Mouse (Mus musculus): ENCODE measurements around the gene Fth1.
A peak's percentile ranks its signal among the peaks of the same experiment; 100 is the strongest.

Gene Fth1

DNA sequence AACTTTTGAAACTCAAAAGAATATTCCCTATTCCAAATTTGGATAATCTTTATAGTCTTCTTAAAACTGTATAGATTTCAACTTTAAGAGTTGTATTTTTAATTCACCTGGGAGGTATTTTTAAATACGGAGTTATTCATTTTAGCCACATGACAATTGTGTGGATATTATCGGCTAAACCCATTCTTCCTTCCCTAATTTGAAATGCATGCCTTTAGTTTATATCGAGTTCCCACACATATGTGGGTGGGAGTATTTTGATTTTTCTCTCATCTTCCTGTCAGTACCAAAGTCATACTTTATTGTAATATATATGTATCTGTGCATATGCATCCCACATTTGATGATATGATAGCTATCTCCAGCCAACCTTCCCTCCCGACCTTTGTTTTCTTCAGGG lies at the start of gene Fth1:
Fth1 (plus strand) TSS at position 341 of the 400 bp plus-strand sequence.
- no peak for DNase-seq

DNA sequence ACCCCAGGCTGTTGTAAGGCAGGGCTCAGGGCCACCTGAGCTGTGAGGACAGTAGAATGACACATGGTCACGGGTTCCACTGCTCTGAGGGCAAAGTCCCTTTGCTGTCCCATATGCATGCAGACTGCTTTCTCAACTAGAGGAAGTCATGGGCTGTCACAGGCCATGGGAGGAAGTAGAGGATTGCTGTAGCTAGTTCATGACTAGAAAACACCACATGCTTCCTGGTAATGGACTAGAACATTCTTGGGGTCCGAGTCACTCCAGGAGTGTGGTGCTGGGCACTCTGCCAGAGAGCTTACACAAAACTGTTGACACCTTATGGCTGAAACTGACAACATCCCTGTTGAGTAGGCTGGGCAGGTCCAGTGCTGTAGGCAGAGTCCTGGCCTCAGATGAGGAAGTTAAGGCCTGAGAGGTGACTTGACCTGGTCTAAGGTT lies 49.2 kb upstream of the Fth1 start:
- DNase-seq: peak; percentile 66

DNA sequence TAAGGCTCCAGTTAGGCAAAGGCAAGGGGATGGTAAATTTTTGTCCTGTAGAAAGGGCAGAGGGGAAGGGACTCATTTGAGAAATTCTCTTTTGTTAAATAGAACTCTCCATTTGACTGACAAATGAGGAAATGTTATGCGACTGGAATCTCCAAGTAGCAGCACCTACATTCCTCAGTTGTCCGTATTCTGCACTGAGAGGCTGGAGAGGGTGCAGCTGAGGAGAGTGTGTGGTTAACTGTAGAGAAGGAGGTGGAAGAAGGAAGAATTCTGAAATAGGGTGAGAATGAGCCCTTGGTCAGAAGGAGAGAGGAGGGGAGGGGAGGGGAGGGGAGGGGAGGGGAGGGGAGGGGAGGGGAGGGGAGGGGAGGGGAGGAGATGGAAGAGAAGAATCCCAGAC lies 46.5 kb upstream of the Fth1 start:
- DNase-seq: no peak

DNA sequence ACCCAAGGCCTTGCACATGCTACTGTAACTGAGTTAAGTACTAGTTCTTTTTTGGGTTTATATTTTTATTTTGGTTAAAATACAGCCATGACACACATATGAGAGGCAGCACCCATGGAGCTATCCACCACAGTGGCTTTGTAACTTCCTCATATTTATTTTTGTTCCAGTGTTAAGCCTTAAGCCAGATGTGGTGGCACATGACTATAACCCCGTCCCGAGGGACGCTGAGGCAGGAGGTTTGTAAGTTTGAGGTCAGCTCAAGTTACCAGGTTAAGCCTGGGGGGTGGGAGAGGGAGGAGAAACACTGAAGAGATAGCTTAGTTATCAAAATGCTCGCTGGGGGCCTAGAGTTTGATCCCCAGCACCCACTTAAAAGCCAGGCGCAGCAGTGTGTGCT lies 43.8 kb upstream of the Fth1 start:
- peak; percentile 50 for DNase-seq

DNA sequence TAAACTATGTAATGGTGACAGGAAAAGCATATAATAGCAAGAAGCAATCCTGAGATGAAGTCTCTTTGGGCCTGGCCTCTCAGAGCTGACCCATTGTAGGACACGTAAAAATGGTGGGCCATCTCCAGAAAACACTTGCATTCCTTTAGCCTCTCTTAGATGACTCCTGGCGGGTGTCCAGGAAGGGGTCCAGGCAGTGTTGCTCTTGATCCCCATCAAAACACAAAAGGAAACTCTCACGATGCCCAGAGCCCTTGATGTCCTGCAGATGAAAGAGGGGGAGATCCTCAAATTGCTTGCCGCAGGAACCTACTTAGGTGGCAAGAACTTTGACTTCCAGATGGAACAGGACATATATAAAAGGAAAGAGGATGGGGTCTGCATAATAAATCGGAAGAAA lies 43.0 kb upstream of the Fth1 start:
- no peak for DNase-seq

DNA sequence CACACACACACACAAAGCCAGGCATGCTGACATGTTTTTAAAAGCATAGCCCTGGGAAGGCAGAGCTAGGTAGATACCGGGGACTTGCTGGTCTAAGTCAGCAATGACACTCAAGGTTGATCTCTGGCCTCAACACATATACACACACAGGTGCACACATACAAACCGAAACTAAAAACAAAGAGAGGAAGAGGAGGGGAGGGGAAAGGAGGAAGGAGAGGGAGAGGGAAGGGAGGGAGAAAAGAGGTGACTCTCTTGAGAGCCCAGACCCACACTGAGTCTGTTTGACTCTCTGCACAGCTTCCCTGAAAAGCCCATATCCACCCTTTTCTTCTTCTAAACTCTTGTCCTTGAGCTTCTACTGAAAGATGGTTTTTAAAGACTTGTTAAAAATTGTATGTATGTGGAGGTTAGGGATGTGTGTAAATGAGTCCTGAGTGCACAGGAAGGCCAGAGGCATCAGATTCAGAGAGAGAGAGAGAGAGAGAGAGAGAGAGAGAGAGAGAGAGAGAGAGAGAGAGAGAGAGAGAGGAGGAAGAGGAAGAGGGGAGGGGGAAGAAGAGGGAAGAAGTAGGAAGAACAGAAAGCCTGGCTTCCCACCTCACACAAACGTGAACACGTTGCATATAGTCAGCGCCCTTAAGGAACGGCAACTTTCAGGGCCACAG lies 42.1 kb upstream of the Fth1 start:
- no peak for DNase-seq

DNA sequence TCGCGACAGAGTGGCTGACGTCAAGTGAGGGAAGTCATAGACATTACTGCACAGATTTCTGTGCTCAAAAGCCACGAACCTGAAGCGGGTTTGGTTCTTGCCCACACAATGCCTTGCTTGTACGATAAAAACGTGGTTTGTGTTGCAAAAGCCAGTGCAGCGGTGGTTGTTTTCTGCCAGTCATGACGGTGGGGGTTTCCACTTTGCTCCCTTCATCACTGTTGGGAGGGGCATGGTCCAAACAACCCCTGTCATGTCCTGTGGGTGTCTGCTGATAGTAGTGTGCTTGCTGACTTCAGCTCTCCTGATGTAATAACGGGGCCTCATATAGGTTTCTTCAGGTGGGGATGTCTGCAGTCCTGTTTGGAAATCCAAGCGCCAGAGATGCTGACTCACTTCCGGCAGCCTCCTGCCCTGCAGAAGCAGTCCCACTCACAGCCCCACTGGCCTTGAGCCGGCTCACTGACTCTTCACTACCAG lies 41.5 kb upstream of the Fth1 start:
- DNase-seq: peak; percentile 61

DNA sequence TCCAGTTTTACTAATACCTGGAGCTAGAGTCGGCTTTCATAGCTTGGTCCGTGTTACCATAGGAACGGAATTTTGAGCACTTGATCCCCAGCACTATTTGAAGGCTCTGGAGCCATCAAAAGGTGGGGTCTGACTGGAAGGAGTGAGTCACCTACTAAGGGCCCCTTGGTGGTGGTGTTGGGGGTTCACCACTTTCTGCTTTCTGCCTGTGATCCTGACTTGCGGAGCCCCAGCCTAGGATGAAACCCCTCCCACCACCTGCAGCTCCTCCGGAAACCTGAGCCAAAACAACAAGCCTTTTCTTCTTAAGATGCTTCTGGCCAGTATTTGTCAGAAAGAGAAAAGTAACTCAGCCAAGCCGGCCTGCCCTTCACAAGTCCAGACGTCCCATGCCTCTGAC lies 40.6 kb upstream of the Fth1 start:
- DNase-seq: no peak

DNA sequence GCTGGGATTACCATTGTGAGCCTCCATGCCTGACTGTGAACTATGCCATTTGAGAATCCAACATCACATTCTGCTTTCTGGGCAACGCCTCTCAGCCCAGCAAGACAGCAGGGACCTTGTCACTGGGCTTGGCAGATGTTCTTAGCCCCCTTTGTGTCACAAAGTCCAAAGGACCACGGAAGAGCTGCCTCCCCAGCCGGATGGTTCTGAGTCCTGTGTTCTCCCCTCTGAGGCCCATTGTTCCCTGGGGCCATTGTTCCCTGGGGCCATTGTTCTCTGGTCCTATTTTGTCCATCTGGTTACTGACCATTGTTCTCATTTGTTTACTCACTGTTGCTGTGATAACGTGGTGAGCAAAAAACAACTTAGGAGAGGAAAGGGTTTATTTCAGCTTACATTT lies 39.5 kb upstream of the Fth1 start:
- no peak for DNase-seq

DNA sequence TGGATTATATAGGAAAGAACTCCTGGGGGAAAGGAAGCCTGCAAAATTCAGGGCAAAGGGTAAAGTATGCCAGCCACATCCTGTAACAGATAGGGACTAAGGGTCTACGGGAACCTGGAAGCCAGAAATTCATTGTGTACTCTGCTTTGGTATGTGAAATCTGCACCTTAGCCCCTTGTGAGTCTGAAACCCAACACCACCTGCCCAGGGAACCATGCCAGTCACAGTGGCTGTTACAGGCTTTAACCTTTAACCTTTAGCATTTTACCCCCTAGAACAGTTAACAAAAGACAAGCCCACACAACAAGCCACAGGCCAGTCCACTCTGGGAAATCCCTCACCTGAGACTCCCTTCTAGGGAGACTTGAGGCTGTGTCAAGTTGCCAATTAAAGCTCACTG lies 38.6 kb upstream of the Fth1 start:
- no peak for DNase-seq

DNA sequence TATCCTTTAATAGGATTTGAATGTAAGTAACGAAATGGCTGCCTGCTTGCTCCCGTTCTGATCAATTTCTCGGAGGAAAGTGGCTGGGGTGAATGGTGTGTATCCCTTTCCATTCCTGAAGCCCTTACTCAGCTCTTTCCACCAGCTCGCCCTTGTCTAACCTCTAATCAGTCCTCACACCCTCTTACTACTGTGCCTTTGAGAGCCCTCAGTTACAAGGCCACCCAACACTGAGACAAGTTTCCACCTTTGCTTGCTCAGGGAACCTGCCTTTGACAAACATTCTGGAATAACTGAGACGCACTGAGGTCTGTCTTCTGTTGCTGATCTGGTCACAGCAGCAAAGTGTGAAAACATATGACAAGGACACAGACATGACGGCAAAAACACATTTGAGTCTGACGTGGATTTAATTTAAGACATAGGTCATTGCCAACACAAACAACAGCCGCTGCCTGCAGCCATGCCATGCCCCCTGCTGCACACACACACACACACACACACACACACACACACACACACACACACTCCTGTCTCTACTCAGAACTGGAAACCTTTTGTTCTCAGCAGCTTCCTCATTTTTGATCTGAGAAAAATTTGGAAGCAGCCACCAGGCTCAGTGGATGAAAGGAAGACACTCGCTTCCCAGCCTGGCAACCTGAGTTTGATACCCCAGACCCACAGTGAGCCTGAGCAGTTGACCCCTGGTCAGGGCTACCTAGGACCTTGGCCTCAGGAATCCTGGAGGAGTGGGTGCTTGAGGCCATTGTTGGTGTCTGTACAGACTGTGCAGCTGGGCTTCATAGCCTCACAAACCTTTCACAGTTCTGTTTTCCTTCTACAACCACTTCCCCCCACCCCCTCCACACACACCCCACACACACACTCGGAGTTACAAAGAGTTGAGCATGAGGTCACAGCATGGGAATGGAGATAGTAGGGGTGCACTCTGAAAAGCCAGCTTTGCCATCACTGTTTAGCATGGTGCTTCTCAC lies 37.6 kb upstream of the Fth1 start:
- peak; percentile 35 for DNase-seq

DNA sequence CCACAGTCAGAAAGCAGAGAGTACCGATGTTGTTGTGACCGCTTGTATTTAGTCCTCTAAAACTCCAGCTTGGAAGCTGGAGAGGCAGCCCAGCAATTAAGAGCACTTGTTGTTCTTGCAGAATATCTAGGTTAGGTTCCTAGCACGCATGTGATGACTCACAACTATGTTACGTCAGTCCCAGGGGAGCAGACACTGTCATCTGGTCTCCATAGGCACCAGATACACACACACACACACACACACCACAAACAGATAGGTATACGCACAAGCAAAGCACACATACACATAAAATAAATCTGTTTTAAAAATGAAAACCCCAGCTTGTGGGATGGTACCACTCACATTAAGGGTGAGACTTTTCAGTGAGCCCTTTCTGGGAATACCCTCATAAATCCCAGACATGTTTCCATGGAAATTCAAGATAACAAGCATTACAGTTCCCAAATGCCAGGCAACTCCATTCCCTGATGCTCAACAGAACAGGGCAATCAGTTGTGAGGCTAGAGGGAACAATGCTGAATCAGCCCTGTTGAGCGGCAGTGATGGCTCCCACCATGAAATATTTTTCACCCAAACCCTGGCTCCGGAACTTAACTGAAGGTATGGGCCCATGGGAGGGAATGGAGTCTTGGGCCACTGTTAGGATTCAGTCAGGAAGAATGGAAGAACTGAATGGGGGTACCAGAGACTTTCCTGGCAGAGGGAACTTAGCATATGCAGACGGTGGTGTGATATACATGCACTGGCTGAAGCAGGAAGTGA lies 34.4 kb upstream of the Fth1 start:
- peak; percentile 56 for DNase-seq

DNA sequence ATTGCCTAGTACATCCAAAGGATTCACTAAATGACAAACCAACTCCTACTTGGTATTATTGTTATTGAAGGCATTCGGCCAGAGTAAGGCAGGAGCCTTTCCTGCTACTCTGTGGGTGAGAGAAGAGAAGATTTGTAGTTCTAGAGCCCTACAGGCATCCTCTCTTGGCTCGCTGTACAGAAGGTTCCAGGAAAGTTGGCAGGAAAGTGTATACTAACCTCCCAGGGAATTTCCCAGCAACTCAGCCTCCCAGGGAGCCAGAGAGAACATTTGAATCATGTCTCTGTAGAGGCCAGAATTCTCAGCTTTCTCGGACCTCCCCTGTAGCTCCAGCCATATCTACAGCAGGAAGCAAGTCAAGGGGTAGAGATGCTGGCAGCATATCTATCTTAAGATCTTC lies 33.4 kb upstream of the Fth1 start:
- DNase-seq: peak; percentile 60

DNA sequence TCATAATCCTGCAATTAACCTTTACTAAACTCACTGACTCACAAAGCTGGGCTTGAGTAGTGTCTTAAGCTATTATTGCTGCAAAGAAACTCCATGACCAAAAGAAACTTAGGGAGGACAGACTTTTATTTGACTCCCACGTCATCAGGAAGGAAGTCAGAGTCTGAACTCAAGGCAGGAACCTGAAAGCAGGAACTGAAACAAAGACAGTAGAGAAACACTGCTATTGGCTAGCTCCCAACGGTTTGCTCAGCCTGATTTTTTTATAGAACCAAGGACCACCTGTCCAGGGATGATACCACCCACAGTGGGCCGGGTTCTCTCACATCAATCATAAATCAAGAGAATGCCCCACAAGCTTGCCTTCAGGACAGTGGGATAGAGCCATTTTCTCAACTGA lies 28.0 kb upstream of the Fth1 start:
- DNase-seq: peak; percentile 59

DNA sequence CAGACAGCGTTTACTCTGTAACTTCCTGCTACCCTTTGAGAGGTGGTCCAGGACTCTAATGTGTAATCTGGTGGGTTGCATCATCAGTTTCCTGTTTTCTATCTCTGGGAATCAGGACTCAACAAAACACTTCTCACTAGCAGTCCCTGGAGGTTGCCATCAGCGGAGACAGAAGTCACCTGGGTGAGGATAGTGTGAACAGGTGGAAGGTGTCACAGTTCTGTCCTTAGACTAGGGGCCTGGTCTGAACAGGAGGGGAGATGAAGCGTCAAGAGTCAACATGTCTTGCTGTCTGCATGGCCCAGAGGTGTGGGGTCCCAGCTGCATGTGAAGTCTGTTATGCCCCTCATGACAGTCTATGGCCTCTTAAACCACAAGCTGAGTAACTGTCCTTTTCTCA lies 27.5 kb upstream of the Fth1 start:
- DNase-seq: peak; percentile 57

DNA sequence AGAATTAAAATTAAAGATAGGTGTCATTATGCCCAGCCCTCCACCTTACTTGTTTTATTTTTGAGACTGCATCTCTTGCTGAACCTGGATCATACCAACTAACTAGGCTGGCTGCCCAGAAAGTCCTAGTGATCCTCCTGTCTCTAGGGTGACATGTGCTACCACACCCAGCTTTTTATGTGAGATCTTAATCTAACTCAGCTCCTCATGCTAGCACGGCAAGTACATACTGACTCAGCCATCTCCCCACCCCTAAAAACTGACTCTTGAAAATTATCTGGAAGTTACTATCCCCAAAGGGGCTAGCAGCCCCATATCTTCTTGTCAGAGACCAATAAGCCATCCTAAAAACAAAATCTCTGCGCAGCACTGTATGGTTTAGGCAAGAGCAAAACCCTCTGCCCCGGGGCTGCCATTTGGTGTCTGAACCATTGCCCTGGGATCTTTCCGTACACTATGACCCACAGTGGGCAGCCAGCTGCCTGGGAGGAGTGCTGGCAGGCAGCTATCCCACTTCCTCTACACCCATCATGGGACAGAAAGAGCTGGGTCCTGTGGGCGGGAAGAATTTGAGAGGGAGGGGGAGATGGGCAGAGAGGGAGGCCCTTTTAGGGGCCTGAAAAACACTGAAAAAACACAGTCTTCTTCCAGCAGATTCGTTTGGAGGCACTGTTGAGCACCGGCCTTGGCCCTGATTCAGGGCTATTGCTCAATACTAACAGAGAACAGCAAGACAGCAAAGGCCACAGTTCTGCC lies 26.2 kb upstream of the Fth1 start:
- peak; percentile 95 for DNase-seq

DNA sequence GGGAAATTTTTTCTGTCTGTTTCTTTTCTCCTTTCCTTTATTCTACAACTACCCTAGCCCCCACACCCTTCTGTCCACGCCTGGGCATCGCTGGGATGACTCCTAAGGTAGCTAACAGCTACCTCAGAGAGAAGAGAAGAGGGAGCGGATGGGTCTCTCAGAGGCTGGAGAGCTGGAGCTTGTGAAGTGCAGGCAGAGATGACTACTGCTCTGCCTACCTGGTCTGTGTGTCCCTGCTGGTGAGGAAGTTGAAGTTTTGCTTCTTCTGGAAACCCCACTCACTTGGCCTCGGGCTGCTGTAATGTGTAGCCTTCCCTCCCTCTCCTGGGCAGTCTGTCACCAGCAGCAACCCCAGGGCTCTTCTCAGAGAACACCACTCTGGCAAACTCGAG lies 25.6 kb upstream of the Fth1 start:
- peak; percentile 63 for DNase-seq

DNA sequence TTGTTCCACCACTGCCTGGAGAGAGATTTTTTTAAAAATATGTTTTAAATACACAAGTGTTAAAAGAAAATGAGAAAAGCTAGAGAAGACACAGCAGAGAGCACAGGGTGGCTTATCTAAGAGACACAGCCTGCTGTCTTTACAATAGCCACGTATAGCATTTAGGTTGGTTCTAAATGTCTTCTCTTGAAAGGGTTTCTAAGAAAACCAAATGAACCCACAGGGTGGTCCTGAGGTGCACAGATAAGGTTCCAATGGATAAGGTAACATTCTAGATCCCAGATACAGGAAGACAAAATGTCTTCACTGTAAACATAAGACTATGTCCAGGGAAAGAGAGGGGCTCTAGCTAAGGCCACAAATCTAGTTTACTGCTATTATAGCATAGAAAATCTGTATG lies 25.0 kb upstream of the Fth1 start:
- no peak for DNase-seq

DNA sequence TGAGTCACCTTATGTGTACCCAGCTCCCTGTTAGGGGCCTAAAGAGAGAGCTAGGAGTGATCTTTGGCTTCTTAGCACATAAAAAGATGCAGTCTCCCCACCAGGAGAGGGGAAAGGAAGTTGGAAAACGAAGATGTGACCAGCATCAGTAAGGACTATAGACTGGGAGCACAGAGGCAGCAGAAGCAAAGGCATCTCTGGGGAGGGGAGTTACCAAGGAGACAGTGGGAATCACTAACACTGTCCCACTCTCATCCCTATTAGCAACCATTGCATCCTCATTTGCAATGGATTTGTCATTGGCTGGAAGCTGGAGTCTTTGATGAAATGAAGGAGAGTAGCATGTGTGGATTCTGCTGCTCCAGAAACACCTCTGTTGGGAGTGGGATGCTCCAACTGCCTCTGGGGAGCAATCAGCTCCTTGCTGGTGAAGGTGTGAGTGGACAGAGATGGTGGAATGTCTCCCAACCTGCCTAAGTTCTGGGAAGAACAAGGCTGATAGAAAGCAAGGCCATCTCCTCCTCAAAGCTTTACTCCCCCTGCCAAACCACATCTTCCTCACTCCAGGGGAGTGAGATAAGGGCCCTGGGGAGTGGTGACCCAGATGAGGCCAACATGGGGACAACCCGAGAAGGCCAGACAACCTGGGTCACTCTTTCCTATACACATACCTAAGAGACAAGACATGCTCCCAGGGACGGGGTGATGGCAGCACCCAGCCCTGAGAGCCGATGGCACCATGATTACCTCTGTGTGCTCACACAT lies 23.6 kb upstream of the Fth1 start:
- DNase-seq: no peak

DNA sequence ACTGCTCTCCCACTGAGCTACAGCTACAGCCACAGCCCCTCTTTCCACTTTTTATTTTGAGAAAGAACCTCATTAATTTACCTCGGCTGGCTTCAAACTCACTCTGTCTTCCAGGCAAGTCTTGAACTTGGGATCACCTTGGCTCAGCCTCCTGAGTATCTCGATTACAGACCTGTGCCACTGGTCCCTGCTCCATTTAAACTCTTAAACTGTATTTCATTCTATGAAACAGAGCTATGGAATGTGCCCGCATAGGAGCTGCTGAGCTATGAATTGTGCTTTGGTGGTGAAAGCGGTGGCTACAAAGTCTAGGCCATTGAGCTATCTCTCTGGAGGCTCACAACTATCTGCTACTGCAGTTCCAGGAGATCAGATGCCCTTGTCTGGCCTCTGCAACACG lies 22.4 kb upstream of the Fth1 start:
- DNase-seq: no peak

DNA sequence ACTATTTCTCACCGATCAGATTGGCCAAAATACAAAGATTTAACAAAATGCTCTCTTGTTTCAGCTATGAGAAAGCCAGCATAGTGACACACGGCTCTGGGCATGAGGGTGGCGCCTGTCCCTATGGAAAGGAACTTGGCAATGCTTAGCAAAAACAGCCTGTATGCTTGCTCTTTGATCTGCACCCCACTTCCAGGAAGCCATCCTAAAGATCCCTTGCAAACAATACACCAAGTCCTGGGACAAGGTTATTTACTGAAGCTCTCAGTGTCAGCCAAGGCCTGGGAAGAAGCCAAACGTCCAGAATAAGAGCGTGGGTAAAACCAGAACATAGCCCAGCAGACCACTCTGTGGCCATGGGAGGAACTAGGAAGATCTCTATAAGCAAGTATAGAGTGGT lies 19.6 kb upstream of the Fth1 start:
- no peak for DNase-seq

All from lung, postnatal 36 days (tissue).